Mouse (Mus musculus): Measurements from ENCODE around the gene Tmem88b. TPM values are rescaled to one million over a fixed set of nuclear protein-coding genes. Genes with fewer than 3 reads are reported as not detected.

Tmem88b gene
- total and polyA plus RNA-seq, 2 experiments from 2014 or later, result 0.14 to 0.38 TPM

DNA sequence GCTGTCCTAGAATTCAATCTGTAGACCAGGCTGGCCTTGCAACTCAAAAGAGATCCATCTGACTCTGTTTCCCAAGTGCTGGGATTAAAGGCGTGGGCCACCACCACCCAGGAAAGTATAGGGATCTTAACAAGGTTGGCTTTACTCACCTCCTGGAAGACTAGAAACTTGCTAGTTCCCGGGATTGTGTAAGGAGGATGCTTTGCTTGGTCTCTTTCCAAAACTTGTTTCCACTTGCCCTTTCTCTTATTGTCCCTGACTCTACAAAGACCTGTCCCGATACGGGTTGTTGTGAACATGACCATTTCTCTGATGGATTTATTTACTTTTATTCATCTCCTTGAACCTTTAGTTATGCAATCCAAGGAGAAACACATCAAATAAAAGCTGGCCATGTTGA lies 44.2 kb upstream of the Tmem88b start:
- no peak for DNase-seq
- Histone ChIP-seq H3K4me3 (ENCODE audit: low read depth, low read length) (no peak overlapping the region), H3K27ac (ENCODE audit: low read depth, low read length) (no peak overlapping the region), H3K9ac (no peak overlapping the region), H3K9me3 (ENCODE audit: low read length) (no peaks in the 10 kb centered on the region), H3K4me2 (ENCODE audit: low read depth) (no peak overlapping the region), H3K4me1 (ENCODE audit: insufficient read depth) (0 out of 2 replicates have a peak, but pooled peaks cover 8% of the 10 kb centered on the region), H3K36me3 (ENCODE audit: insufficient read depth) (peaks cover 24% of the 10 kb centered on the region), H3K27me3 (ENCODE audit: insufficient read depth, low read length) (no peaks in the 10 kb centered on the region)
- no peak for TF ChIP-seq CTCF (IDR thresholded peaks at IDR 0.05; ENCODE audit: low read depth)
- WGBS, result 89% methylated on average over 4 of the region's 4 CpGs
- no peak for ATAC-seq

- Histone ChIP-seq H3K4me3 (ENCODE audit: low read depth, low read length) (no peak overlapping the region), H3K27ac (ENCODE audit: low read depth, low read length) (no peak overlapping the region), H3K9ac (no peak overlapping the region), H3K9me3 (ENCODE audit: low read length) (no peaks in the 10 kb centered on the region), H3K27me3 (ENCODE audit: insufficient read depth, low read length) (no peaks in the 10 kb centered on the region), H3K4me1 (ENCODE audit: insufficient read depth) (no peaks in the 10 kb centered on the region), H3K4me2 (ENCODE audit: low read depth) (no peak overlapping the region), H3K36me3 (ENCODE audit: insufficient read depth) (peaks cover 76% of the 10 kb centered on the region)
- no peak for DNase-seq
- no peak for TF ChIP-seq CTCF (IDR thresholded peaks at IDR 0.05; ENCODE audit: low read depth)
- ATAC-seq, result no peak
- WGBS, result 94% methylated on average over 16 of the region's 16 CpGs
Observed at GRCm38 (mm10) chr4:155823443-155823842, 37.8 kb upstream of the Tmem88b start.

DNA sequence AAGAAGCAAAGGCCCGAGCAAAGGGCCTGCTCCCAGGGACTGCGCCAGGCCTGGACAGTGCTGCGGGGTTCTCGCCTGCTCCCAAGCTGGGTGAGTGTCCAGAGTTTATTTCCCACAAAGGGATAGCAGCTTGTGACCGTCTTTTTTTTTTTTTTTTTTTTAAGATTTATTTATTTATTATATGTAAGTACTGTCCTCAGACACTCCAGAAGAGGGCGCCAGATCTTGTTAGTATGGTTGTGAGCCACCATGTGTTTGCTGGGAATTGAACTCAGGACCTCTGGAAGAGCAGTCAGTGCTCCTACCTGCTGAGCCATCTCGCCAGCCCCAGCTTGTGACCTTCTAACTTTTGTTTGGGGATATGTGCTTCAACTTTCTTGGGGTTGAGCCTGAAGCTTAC lies 35.4 kb upstream of the Tmem88b start:
- Histone ChIP-seq H3K9me3 (ENCODE audit: low read length) (no peaks in the 10 kb centered on the region), H3K4me3 (ENCODE audit: low read depth, low read length) (no peak overlapping the region), H3K4me1 (ENCODE audit: insufficient read depth) (no peaks in the 10 kb centered on the region), H3K27ac (ENCODE audit: low read depth, low read length) (no peak overlapping the region), H3K9ac (no peak overlapping the region), H3K36me3 (ENCODE audit: insufficient read depth) (peaks cover 90% of the 10 kb centered on the region), H3K4me2 (ENCODE audit: low read depth) (no peak overlapping the region), H3K27me3 (ENCODE audit: insufficient read depth, low read length) (no peaks in the 10 kb centered on the region)
- ATAC-seq (no peak), DNase-seq (peak; percentile 17)
- WGBS, result 80% methylated on average over 7 of the region's 7 CpGs
- peak; percentile 28; the same call in 1 of the 2 replicates for TF ChIP-seq CTCF (IDR thresholded peaks at IDR 0.05; ENCODE audit: low read depth)

- no peak overlapping the region for H3K27ac ChIP-seq (ENCODE audit: low read depth, low read length)
- H3K9me3 ChIP-seq (ENCODE audit: low read length), result no peaks in the 10 kb centered on the region
- H3K4me3 ChIP-seq (ENCODE audit: low read depth, low read length), result no peak overlapping the region
- H3K4me1 ChIP-seq (ENCODE audit: insufficient read depth), result peaks cover 9% of the 10 kb centered on the region; the same call in 1 of the 2 replicates
- ATAC-seq (no peak), DNase-seq (no peak)
- WGBS, result 67% methylated on average over 4 of the region's 4 CpGs
- no peak for TF ChIP-seq CTCF (IDR thresholded peaks at IDR 0.05; ENCODE audit: low read depth)
- no peak overlapping the region for H3K4me2 ChIP-seq (ENCODE audit: low read depth)
- H3K36me3 ChIP-seq (ENCODE audit: insufficient read depth), result peaks cover 69% of the 10 kb centered on the region
- no peaks in the 10 kb centered on the region for H3K27me3 ChIP-seq (ENCODE audit: insufficient read depth, low read length)
- no peak overlapping the region for H3K9ac ChIP-seq
Observed at GRCm38 (mm10) chr4:155817533-155817932, 31.9 kb upstream of the Tmem88b start.

DNA sequence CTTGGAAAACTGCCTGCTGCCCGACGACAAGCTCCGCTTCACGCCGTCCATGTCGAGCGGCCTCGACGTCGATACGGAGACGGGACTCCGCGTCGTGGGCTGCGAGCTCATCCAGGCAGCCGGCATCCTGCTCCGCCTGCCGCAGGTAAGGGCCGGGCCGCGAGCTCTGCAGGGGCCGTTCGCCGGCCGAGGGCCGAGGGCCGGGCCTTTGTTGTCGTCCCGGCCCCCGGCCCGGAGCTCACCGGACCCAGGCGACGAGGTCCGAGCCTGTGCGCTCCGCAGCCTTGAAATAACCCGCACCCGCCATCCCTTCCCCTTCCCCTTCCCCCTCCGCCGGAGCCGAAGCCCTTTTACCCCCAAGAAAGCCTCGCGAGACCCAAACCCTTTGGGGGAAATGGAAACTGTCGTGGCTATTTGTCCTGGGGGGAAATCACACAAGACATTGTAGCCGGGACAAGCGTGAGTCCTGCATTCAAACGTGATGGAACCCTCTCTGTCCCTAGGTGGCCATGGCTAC lies 27.0 kb upstream of the Tmem88b start:
- Histone ChIP-seq H3K4me2 (ENCODE audit: low read depth) (peak overlapping the region; percentile 73), H3K9ac (peak overlapping the region; percentile 99), H3K9me3 (ENCODE audit: low read length) (no peaks in the 10 kb centered on the region), H3K27ac (ENCODE audit: low read depth, low read length) (peak overlapping the region; percentile 90), H3K36me3 (ENCODE audit: insufficient read depth) (peaks cover 54% of the 10 kb centered on the region), H3K4me3 (ENCODE audit: low read depth, low read length) (peak overlapping the region; percentile 99), H3K4me1 (ENCODE audit: insufficient read depth) (peaks cover 9% of the 10 kb centered on the region; the same call in 1 of the 2 replicates), H3K27me3 (ENCODE audit: insufficient read depth, low read length) (no peaks in the 10 kb centered on the region)
- peak; percentile 25 for ATAC-seq
- TF ChIP-seq CTCF (IDR thresholded peaks at IDR 0.05; ENCODE audit: low read depth), result no peak
- DNase-seq, result peak; percentile 55
- 2% methylated on average over 46 of the region's 49 CpGs for WGBS

DNA sequence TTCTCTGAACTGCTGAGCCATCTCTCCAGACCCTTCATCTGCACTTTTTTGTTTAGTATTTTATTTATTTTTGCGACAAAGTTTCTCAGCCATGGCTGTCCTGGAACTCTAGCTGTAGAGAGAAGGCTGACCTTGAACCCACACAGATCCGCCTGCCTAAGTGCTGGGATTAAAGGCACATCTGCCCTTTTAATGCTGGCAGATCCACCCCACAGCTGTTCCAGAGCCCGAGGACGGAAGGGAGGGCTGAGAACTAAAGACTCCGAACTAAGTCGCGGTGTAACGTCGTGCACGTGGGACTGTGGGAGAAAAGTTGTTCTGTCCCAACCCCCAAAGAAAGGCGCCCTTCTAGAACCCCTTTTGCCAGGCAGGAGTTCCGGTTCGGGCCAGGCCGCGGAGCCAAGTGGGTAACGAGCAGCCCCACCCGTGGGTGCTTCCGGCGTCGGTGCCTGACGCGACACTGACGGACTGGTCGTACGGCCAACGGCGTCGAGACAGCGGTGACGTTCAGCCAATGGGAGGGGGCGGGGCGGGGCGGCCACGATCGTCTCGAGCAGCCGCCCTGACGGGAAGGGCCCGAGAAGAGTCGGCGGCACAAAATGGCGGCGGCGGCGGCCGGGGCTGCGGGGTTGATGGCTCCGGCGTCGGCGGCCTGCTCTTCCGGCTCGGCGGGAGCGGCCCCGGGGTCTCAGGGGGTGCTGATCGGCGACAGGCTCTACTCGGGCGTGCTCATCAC lies 26.4 kb upstream of the Tmem88b start, which contains the start of gene Ccnl2:
Gene Ccnl2 (plus strand): TSS at position 561 of the 736 bp plus-strand sequence.
- H3K4me2 ChIP-seq (ENCODE audit: low read depth), result peak within 1 kb of the TSS; percentile 73
- no peaks in the 10 kb centered on the region for H3K9me3 ChIP-seq (ENCODE audit: low read length)
- peaks cover 9% of the 10 kb centered on the region; the same call in 1 of the 2 replicates for H3K4me1 ChIP-seq (ENCODE audit: insufficient read depth)
- peak within 1 kb of the TSS; percentile 99 for H3K4me3 ChIP-seq (ENCODE audit: low read depth, low read length)
- no peaks in the 10 kb centered on the region for H3K27me3 ChIP-seq (ENCODE audit: insufficient read depth, low read length)
- H3K9ac ChIP-seq, result peak within 1 kb of the TSS; percentile 99
- H3K27ac ChIP-seq (ENCODE audit: low read depth, low read length), result peak within 1 kb of the TSS; percentile 90
- DNase-seq, result peak; percentile 99
- TF ChIP-seq CTCF (IDR thresholded peaks at IDR 0.05; ENCODE audit: low read depth), result peak; percentile 5; the same call in 1 of the 2 replicates
- peaks cover 53% of the 10 kb centered on the region for H3K36me3 ChIP-seq (ENCODE audit: insufficient read depth)
- peak; percentile 99 for ATAC-seq
- 3% methylated on average over 56 of the region's 60 CpGs for WGBS

DNA sequence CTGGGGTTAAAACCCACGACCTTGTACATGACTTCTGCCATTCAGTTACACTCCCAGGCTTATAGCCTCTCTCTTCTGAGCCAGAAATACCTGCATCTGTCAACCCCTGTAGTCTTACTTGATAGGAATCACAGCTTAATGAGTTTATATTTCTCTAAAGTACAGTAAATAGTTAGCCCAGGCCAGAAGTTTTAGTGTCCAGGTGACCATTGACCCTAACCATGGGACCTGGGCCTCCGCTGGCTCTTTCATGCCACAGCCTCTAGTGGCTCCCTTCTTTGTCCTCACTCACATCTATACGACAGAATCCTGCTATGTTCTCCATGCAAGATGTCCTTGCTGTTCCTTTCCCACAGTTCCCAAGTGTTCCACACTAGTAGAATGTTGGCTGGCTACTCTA lies 22.2 kb upstream of the Tmem88b start:
- Histone ChIP-seq H3K4me2 (ENCODE audit: low read depth) (no peak overlapping the region), H3K9me3 (ENCODE audit: low read length) (no peaks in the 10 kb centered on the region), H3K4me1 (ENCODE audit: insufficient read depth) (peaks cover 8% of the 10 kb centered on the region), H3K9ac (no peak overlapping the region), H3K27me3 (ENCODE audit: insufficient read depth, low read length) (no peaks in the 10 kb centered on the region), H3K27ac (ENCODE audit: low read depth, low read length) (no peak overlapping the region), H3K36me3 (ENCODE audit: insufficient read depth) (peaks cover 47% of the 10 kb centered on the region), H3K4me3 (ENCODE audit: low read depth, low read length) (no peak overlapping the region)
- 96% methylated on average over 3 of the region's 3 CpGs for WGBS
- DNase-seq (no peak), ATAC-seq (no peak)
- no peak for TF ChIP-seq CTCF (IDR thresholded peaks at IDR 0.05; ENCODE audit: low read depth)

Measured in forebrain, postnatal 0 days (tissue).